Mouse (Mus musculus): ENCODE results near the gene Zfp358. TPM values are rescaled to one million over a fixed set of nuclear protein-coding genes. Genes with fewer than 3 reads are reported as not detected.

The Zfp358 gene
- polyA plus RNA-seq, 1 experiment from 2014 or later: 41.2 TPM

DNA sequence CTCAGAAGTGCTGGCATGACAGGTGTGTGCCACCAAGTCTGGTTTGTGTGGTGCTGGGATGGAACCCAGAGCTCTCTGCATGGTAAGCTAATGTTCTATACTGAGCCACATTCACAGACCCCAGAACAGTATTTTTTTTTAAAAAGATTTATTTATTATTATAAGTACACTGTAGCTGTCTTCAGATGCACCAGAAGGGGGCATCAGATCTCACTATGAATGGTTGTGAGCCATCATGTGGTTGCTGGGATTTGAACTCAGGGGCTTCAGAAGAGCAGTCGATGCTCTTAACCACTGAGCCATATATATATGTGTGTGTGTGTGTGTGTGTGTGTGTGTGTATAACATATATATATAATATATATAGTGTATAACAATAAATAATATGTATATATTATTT lies 24.1 kb upstream of the Zfp358 start:
- ATAC-seq (ENCODE audit: low FRiP score) (no peak), DNase-seq (ENCODE audit: low spot score) (no peak)
- Histone ChIP-seq H3K9ac (no peak overlapping the region), H3K27ac (no peak overlapping the region), H3K4me1 (replicated peaks; ENCODE audit: control insufficient read depth, insufficient read depth, low read length) (peaks cover 11% of the 10 kb centered on the region), H3K27me3 (ENCODE audit: control insufficient read depth, insufficient read depth, low read length) (no peaks in the 10 kb centered on the region), H3K4me3 (replicated peaks; ENCODE audit: low read length) (no peak overlapping the region), H3K4me2 (replicated peaks) (no peak overlapping the region), H3K9me3 (ENCODE audit: control insufficient read depth, low read length) (no peaks in the 10 kb centered on the region), H3K36me3 (replicated peaks; ENCODE audit: control insufficient read depth, insufficient read depth) (no peaks in the 10 kb centered on the region)
- WGBS: 74% methylated on average over 1 of the region's 1 CpGs

DNA sequence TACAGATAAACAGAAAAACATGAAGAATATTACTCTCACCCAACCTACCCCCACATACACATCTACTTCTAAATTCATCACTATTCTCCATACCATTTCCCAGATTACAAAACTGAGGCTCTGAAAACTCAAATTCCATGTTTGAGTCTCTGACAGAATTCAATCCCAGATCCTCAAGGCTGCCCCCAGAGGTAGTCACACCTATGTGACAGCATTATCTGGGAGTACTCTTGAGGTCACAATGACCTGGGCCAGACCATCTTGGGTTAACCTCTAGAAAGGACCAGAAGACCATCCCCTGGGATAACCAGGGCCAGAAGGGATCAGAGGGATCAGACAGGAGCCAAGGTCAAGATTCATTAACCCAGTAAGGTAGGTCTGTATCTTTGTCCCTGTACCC lies 22.4 kb upstream of the Zfp358 start, which contains the start of gene Tex45:
TSS of gene Tex45 (plus strand) at position 301 of the 400 bp plus-strand sequence.
- Histone ChIP-seq H3K9ac (no peak within 1 kb of the TSS), H3K36me3 (replicated peaks; ENCODE audit: control insufficient read depth, insufficient read depth) (no peaks in the 10 kb centered on the region), H3K4me3 (replicated peaks; ENCODE audit: low read length) (no peak within 1 kb of the TSS), H3K4me2 (replicated peaks) (no peak within 1 kb of the TSS), H3K4me1 (replicated peaks; ENCODE audit: control insufficient read depth, insufficient read depth, low read length) (peaks cover 11% of the 10 kb centered on the region), H3K27me3 (ENCODE audit: control insufficient read depth, insufficient read depth, low read length) (no peaks in the 10 kb centered on the region), H3K27ac (no peak within 1 kb of the TSS), H3K9me3 (ENCODE audit: control insufficient read depth, low read length) (no peaks in the 10 kb centered on the region)
- ATAC-seq (ENCODE audit: low FRiP score) (no peak), DNase-seq (ENCODE audit: low spot score) (no peak)

DNA sequence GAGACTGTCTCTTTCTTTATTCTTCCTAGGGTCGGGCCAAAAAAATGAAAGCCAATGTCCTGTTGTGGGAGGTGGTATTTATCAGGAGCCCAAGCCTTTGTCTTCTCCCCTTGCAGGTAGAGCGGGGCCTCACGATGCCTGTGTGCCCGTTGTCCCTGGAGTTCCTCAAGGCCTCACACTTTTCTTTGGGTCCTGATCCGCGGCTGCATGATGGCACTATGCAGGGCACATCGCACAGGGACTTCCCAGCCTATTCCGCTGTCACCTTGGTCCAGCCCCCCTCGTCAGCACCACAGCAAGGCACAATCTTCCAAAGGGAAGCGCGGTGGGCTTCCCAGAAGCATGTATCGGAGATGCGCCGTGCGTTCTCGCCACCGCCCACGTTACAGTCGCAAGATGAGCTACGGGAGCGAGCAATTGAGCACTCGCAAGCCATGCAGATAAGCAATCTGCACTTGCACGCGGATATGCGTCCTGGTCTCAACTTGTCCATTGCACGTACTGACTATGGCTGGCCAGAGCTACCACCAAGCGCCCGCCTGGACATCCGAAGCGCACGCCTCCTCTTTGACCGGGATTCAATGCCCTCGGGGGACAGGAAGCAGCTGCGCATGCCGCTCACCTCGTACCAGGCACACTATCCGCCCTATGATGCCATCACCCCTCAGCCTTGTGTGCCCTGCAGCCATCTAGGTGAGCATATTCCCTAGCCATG lies 17.1 kb upstream of the Zfp358 start:
- H3K27ac ChIP-seq: no peak overlapping the region
- H3K4me3 ChIP-seq (replicated peaks; ENCODE audit: low read length): peak overlapping the region; percentile 28
- peak; percentile 64 for ATAC-seq (ENCODE audit: low FRiP score)
- H3K9me3 ChIP-seq (ENCODE audit: control insufficient read depth, low read length): no peaks in the 10 kb centered on the region
- H3K4me1 ChIP-seq (replicated peaks; ENCODE audit: control insufficient read depth, insufficient read depth, low read length): no peaks in the 10 kb centered on the region
- peak overlapping the region; percentile 55 for H3K4me2 ChIP-seq (replicated peaks)
- no peaks in the 10 kb centered on the region for H3K27me3 ChIP-seq (ENCODE audit: control insufficient read depth, insufficient read depth, low read length)
- no peaks in the 10 kb centered on the region for H3K36me3 ChIP-seq (replicated peaks; ENCODE audit: control insufficient read depth, insufficient read depth)
- 24% methylated on average over 37 of the region's 37 CpGs for WGBS
- H3K9ac ChIP-seq: peak overlapping the region; percentile 57
- DNase-seq (ENCODE audit: low spot score): no peak

DNA sequence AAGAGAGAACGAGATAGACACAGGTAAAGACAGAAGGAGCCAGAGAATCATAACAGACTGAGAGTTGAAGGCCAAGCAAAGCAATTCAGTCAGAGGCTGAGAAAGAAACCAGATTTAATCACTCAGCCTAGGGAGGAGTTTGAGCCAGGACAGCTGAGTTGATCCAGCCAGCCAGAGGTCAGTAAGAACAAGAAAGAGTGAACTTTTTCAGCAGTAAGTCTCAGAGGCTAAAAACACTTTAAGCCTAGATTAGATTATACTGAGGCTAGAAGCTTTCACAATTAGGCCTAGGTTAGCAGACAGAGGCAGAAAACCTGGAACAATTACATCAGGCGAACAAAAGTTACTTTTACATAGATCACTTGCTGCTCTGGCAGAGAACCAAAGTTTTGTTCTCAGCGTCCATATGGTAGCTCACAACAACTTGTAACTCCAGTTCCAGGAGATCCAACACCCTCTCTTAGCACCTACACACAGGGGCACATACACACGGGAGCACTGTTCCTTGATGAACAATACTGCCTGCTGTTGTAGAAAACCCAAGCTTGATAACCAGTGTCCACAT lies 12.6 kb upstream of the Zfp358 start:
- H3K9ac ChIP-seq: no peak overlapping the region
- no peak overlapping the region for H3K27ac ChIP-seq
- H3K4me1 ChIP-seq (replicated peaks; ENCODE audit: control insufficient read depth, insufficient read depth, low read length): no peaks in the 10 kb centered on the region
- H3K4me2 ChIP-seq (replicated peaks): no peak overlapping the region
- no peaks in the 10 kb centered on the region for H3K27me3 ChIP-seq (ENCODE audit: control insufficient read depth, insufficient read depth, low read length)
- ATAC-seq (ENCODE audit: low FRiP score) (no peak), DNase-seq (ENCODE audit: low spot score) (no peak)
- H3K4me3 ChIP-seq (replicated peaks; ENCODE audit: low read length): no peak overlapping the region
- no peaks in the 10 kb centered on the region for H3K36me3 ChIP-seq (replicated peaks; ENCODE audit: control insufficient read depth, insufficient read depth)
- H3K9me3 ChIP-seq (ENCODE audit: control insufficient read depth, low read length): no peaks in the 10 kb centered on the region
- 80% methylated on average over 4 of the region's 4 CpGs for WGBS

DNA sequence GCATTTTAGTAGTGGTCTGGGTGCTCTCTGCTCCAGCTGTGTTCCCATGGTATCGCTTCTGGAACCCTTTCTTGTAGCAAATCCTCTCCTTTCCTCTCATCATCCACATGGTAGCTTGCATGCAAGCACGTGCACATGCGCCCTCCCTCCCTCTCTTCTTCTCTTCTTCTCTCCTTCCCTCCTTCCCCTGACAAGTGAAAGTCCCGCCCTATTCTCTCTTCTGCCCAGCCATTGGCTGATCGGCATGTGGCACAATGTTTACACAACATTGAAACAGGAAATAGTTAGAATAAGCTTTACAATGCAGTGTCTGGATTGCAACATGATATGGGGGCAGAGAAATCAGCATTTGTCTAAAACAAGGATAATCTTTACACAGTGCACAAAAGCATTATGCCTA lies 11.3 kb upstream of the Zfp358 start:
- DNase-seq (ENCODE audit: low spot score) (no peak), ATAC-seq (ENCODE audit: low FRiP score) (no peak)
- Histone ChIP-seq H3K27me3 (ENCODE audit: control insufficient read depth, insufficient read depth, low read length) (no peaks in the 10 kb centered on the region), H3K9me3 (ENCODE audit: control insufficient read depth, low read length) (no peaks in the 10 kb centered on the region), H3K27ac (no peak overlapping the region), H3K4me1 (replicated peaks; ENCODE audit: control insufficient read depth, insufficient read depth, low read length) (no peaks in the 10 kb centered on the region), H3K36me3 (replicated peaks; ENCODE audit: control insufficient read depth, insufficient read depth) (no peaks in the 10 kb centered on the region), H3K4me2 (replicated peaks) (no peak overlapping the region), H3K9ac (no peak overlapping the region), H3K4me3 (replicated peaks; ENCODE audit: low read length) (no peak overlapping the region)
- 64% methylated on average over 5 of the region's 5 CpGs for WGBS

DNA sequence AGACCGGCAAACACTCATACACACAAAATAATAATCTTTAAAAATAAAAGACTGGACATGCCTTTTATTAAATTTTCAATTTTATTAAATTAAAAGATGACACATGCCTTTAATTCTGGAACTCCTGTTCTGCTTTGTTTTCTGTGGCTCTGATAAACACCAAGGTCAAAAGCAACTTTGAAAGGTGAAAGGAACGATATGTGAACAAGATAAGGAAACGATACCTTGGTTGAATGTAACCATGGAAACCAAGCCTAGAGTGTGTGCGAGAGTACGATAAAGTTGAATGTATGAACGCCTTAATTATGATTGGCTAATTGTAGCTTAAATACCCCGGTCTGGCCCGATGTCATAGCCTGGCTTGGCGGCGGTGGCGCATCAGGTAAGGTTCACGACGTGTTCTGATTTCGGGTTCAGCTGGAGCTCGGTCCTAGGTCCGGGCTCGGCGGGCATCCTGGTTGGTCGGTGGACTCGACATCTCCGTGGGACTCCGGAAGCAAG lies 10.6 kb upstream of the Zfp358 start:
- no peak for ATAC-seq (ENCODE audit: low FRiP score)
- Histone ChIP-seq H3K9ac (no peak overlapping the region), H3K27ac (no peak overlapping the region), H3K4me2 (replicated peaks) (no peak overlapping the region), H3K27me3 (ENCODE audit: control insufficient read depth, insufficient read depth, low read length) (no peaks in the 10 kb centered on the region), H3K36me3 (replicated peaks; ENCODE audit: control insufficient read depth, insufficient read depth) (no peaks in the 10 kb centered on the region), H3K9me3 (ENCODE audit: control insufficient read depth, low read length) (no peaks in the 10 kb centered on the region), H3K4me3 (replicated peaks; ENCODE audit: low read length) (no peak overlapping the region), H3K4me1 (replicated peaks; ENCODE audit: control insufficient read depth, insufficient read depth, low read length) (no peaks in the 10 kb centered on the region)
- no peak for DNase-seq (ENCODE audit: low spot score)
- WGBS: 86% methylated on average over 22 of the region's 22 CpGs

DNA sequence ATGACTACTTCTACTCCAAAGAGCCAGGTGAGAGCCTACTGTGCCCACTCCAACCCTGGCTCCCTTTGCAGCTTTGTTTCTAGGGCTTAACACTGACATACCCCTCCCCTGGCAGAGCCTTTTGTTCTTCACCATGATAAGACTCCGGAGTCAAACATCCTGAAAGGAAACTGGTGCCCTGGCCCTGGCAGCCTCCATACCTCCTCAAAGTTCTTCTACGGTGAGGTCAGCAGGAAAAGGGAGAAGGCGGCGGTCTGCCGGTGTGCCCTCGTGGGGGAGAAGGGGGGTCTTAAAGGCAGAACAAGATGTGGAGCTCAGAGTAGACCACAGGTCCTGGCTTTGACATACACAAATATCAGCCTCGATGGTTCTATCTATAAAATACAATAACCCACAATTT lies 9.4 kb upstream of the Zfp358 start:
- no peak for ATAC-seq (ENCODE audit: low FRiP score)
- Histone ChIP-seq H3K27me3 (ENCODE audit: control insufficient read depth, insufficient read depth, low read length) (no peaks in the 10 kb centered on the region), H3K27ac (no peak overlapping the region), H3K4me1 (replicated peaks; ENCODE audit: control insufficient read depth, insufficient read depth, low read length) (no peaks in the 10 kb centered on the region), H3K9ac (no peak overlapping the region), H3K4me3 (replicated peaks; ENCODE audit: low read length) (no peak overlapping the region), H3K36me3 (replicated peaks; ENCODE audit: control insufficient read depth, insufficient read depth) (no peaks in the 10 kb centered on the region), H3K4me2 (replicated peaks) (no peak overlapping the region), H3K9me3 (ENCODE audit: control insufficient read depth, low read length) (no peaks in the 10 kb centered on the region)
- DNase-seq (ENCODE audit: low spot score): no peak
- WGBS: 87% methylated on average over 7 of the region's 7 CpGs

DNA sequence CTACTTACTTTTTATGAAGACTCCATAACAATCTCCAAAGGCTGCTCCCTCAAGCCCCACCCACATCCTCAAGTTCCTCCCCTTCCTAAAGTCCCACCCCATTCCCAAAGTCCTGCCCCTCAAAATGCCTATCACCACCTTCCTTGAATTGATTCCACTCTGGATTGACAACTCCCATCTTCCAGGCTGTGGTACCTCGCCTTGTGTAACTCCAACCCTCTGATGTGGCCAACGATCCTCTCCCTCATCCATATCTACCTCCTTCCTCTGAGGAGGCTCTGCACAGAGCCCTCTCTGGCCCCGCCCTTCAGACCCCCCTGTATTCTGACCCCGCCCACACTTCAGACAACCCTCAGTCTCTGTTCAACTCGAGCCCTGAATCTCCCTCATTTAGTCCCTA lies 7.7 kb upstream of the Zfp358 start:
- Histone ChIP-seq H3K4me3 (replicated peaks; ENCODE audit: low read length) (no peak overlapping the region), H3K9me3 (ENCODE audit: control insufficient read depth, low read length) (no peaks in the 10 kb centered on the region), H3K36me3 (replicated peaks; ENCODE audit: control insufficient read depth, insufficient read depth) (no peaks in the 10 kb centered on the region), H3K9ac (no peak overlapping the region), H3K4me2 (replicated peaks) (no peak overlapping the region), H3K27ac (no peak overlapping the region), H3K4me1 (replicated peaks; ENCODE audit: control insufficient read depth, insufficient read depth, low read length) (no peaks in the 10 kb centered on the region), H3K27me3 (ENCODE audit: control insufficient read depth, insufficient read depth, low read length) (no peaks in the 10 kb centered on the region)
- no peak for ATAC-seq (ENCODE audit: low FRiP score)
- 32% methylated on average over 5 of the region's 5 CpGs for WGBS
- DNase-seq (ENCODE audit: low spot score): no peak

DNA sequence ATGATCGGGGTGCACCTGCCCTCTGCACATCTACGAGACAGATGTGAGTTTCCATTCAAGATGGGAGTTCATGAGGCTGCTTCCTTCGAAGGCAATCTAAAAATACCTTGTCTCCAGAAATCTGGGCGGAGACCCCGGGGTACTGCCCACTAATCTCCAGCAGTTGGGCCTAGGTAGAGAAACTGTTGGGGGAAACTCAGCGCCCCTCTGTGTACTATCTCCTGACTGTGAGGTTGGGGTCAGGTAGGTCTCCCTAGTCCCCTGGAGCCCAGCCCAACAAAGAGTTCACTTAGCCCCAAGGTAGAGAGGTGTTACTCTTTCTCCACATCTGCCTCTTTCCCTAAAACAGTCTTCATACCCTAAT lies 889 bp downstream of the Zfp358 start:
- H3K27ac ChIP-seq: peak overlapping the region; percentile 91
- peaks cover 17% of the 10 kb centered on the region; the same call in 1 of the 2 replicates for H3K4me1 ChIP-seq (replicated peaks; ENCODE audit: control insufficient read depth, insufficient read depth, low read length)
- H3K4me3 ChIP-seq (replicated peaks; ENCODE audit: low read length): peak overlapping the region; percentile 79
- no peaks in the 10 kb centered on the region; the same call in 1 of the 2 replicates for H3K9me3 ChIP-seq (ENCODE audit: control insufficient read depth, low read length)
- WGBS: 44% methylated on average over 6 of the region's 6 CpGs
- ATAC-seq (ENCODE audit: low FRiP score): no peak
- no peaks in the 10 kb centered on the region for H3K27me3 ChIP-seq (ENCODE audit: control insufficient read depth, insufficient read depth, low read length)
- peaks cover 28% of the 10 kb centered on the region for H3K36me3 ChIP-seq (replicated peaks; ENCODE audit: control insufficient read depth, insufficient read depth)
- peak overlapping the region; percentile 99 for H3K9ac ChIP-seq
- H3K4me2 ChIP-seq (replicated peaks): peak overlapping the region; percentile 88
- no peak for DNase-seq (ENCODE audit: low spot score)

All from hindbrain, embryonic 14.5 days (tissue).